Mouse (Mus musculus) hindbrain, embryonic 15.5 days (tissue): ENCODE results near the gene Mfsd2b. TPM values are rescaled to one million over a fixed set of nuclear protein-coding genes. Genes with fewer than 3 reads are reported as not detected.

Source experiments
- ATAC-seq: fragments of 200-750 bp; cut with Nextera tagmentation; 2 replicates; pipeline ENCODE4 v1.8.0; 2017; ENCODE audit warnings: low read depth, moderate number of reproducible peaks, moderate TSS enrichment; ENCODE audit not compliant: low FRiP score
- H3K27ac ChIP-seq: fragments of 300-500 bp; sonication (generic); replicated peaks from 2 replicates; pipeline ENCODE4 v1.5.1; 2015; ENCODE audit warnings: mild to moderate bottlenecking, inconsistent platforms
- H3K27me3 ChIP-seq: fragments of 300-500 bp; sonication (generic); 2 replicates; pipeline ENCODE4 v1.6.1; 2015; ENCODE audit warnings: control low read depth, inconsistent platforms
- H3K36me3 ChIP-seq: fragments of 300-500 bp; sonication (generic); 2 replicates; pipeline ENCODE4 v1.6.1; 2015; ENCODE audit warnings: control low read depth, inconsistent platforms
- H3K4me1 ChIP-seq: fragments of 300-500 bp; sonication (generic); replicated peaks from 2 replicates; pipeline ENCODE4 v1.6.1; 2015; ENCODE audit warnings: control low read depth, inconsistent platforms
- H3K4me2 ChIP-seq: fragments of 300-500 bp; sonication (generic); 2 replicates; pipeline ENCODE4 v1.6.1; 2015; ENCODE audit warnings: moderate library complexity, mild to moderate bottlenecking, inconsistent platforms
- H3K4me3 ChIP-seq: fragments of 300-500 bp; sonication (generic); 2 replicates; pipeline ENCODE4 v1.5.1; 2015; ENCODE audit warnings: mild to moderate bottlenecking, inconsistent platforms
- H3K9ac ChIP-seq: fragments of 300-500 bp; sonication (generic); 2 replicates; pipeline ENCODE4 v1.6.1; 2015; ENCODE audit warnings: inconsistent platforms
- H3K9me3 ChIP-seq: fragments of 300-500 bp; sonication (generic); 2 replicates; pipeline ENCODE4 v1.6.1; 2016; ENCODE audit warnings: control low read depth, inconsistent platforms
- WGBS: fragments of 180-500 bp; shearing (Covaris S2); methylation state at CpG from one replicate; pipeline ENCODE4 v1.1.7; 2015; 5-methylcytosine and 5-hydroxymethylcytosine counted together
- polyA plus RNA-seq: library from polyadenylated mRNA; unstranded; fragments of >200 nt; fragmentation: Nextera tagmentation; extraction: Ambion mirVana; gene quantifications from 2 replicates; pipeline ENCODE4 v1.2.1, GENCODE M21; 2015

Mfsd2b gene
- polyA plus RNA-seq, 1 experiment from 2014 or later: 2.6 TPM

DNA sequence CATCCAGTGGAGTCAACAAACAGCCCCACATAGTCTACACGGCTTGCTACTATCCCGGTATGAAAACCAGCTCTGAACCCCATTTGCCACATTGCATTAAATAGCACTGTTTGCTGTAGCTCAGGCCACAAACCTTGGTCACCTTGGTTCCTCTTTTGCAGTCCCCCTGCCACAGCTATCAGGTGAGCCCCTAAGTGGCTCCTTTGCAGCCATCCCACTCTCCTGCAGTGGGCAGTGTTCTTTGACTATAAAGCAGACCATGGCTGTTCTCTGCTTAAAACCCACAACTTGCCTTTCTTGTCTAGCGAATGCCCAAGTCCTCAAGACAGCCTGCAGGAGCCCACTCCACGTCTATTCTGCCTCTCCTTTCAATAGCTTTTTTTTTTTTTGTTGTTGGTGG lies 1.9 kb downstream of the Mfsd2b start:
- Histone ChIP-seq H3K27ac (no peak overlapping the region), H3K4me2 (no peak overlapping the region), H3K27me3 (no peaks in the 10 kb centered on the region), H3K4me3 (no peak overlapping the region), H3K4me1 (peaks cover 12% of the 10 kb centered on the region), H3K9ac (no peak overlapping the region), H3K9me3 (no peaks in the 10 kb centered on the region), H3K36me3 (no peaks in the 10 kb centered on the region)
- WGBS: 57% methylated on average over 4 of the region's 4 CpGs
- ATAC-seq: no peak

DNA sequence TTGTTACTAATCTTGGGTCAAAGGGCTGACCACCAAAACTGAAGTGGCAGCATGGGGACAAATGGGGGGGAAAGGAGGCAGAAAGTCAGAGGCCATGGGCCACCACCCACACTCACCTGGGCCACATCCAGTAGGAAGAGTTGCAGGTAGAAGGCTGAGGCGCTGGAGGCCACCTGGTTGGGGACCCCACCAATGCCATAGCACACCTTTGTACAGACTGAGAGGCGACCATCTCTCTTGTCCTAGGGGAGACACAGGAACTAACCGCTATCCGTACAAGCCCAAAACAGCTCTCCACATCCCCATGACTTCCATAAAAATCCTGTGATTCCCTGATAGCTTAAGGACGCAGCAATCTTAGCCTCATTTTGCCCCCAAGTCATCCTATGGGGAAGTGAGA lies 2.9 kb downstream of the Mfsd2b start:
- no peak for ATAC-seq
- H3K9me3 ChIP-seq: no peaks in the 10 kb centered on the region
- no peak overlapping the region for H3K4me2 ChIP-seq
- no peaks in the 10 kb centered on the region for H3K36me3 ChIP-seq
- no peaks in the 10 kb centered on the region for H3K27me3 ChIP-seq
- H3K27ac ChIP-seq: no peak overlapping the region
- H3K9ac ChIP-seq: no peak overlapping the region
- peaks cover 12% of the 10 kb centered on the region for H3K4me1 ChIP-seq
- no peak overlapping the region for H3K4me3 ChIP-seq
- 93% methylated on average over 5 of the region's 5 CpGs for WGBS

- WGBS: 73% methylated on average over 8 of the region's 8 CpGs
- peaks cover 7% of the 10 kb centered on the region for H3K4me1 ChIP-seq
- no peaks in the 10 kb centered on the region for H3K27me3 ChIP-seq
- ATAC-seq: no peak
- no peak overlapping the region for H3K27ac ChIP-seq
- no peak overlapping the region for H3K4me2 ChIP-seq
- no peak overlapping the region for H3K4me3 ChIP-seq
- no peaks in the 10 kb centered on the region for H3K36me3 ChIP-seq
- no peaks in the 10 kb centered on the region for H3K9me3 ChIP-seq
- H3K9ac ChIP-seq: no peak overlapping the region
These were observed 5.2 kb downstream of the Mfsd2b start for GRCm38 (mm10) chr12:4868924-4869323.

GRCm38 (mm10) chr12:4864338-4864690 lies 9.8 kb downstream of the Mfsd2b start:
- H3K9ac ChIP-seq: no peak overlapping the region
- H3K27me3 ChIP-seq: no peaks in the 10 kb centered on the region
- H3K27ac ChIP-seq: no peak overlapping the region
- no peaks in the 10 kb centered on the region for H3K9me3 ChIP-seq
- 0 out of 2 replicates have a peak, but pooled peaks cover 3% of the 10 kb centered on the region for H3K4me1 ChIP-seq
- no peak overlapping the region for H3K4me2 ChIP-seq
- H3K36me3 ChIP-seq: no peaks in the 10 kb centered on the region
- no peak for ATAC-seq
- 61% methylated on average over 4 of the region's 4 CpGs for WGBS
- H3K4me3 ChIP-seq: no peak overlapping the region

GRCm38 (mm10) chr12:4863654-4864337 lies 10.4 kb downstream of the Mfsd2b start:
- Histone ChIP-seq H3K4me1 (0 out of 2 replicates have a peak, but pooled peaks cover 3% of the 10 kb centered on the region), H3K27me3 (no peaks in the 10 kb centered on the region), H3K9me3 (no peaks in the 10 kb centered on the region), H3K4me2 (no peak overlapping the region), H3K9ac (no peak overlapping the region), H3K27ac (no peak overlapping the region), H3K4me3 (no peak overlapping the region), H3K36me3 (no peaks in the 10 kb centered on the region)
- 79% methylated on average over 4 of the region's 4 CpGs for WGBS
- ATAC-seq: no peak

DNA sequence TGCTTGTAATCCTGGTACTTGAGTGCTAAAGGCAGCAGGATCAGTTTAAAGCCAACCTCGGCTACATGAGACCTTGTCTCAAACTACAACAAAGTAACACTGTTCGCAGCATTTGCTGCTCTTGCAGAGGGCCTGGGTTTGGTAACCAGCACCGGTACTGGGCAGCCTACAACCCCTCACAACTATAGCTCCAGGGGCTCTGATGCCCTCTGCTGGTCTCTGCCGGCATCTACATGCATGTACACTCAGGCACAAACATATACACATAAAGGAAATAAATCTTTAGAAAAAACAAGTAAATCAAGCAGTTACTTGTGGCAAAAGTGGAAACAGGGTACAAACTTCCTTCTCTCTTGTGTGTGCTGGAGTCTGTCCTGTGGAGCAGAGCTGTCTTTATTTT lies 11.5 kb downstream of the Mfsd2b start:
- Histone ChIP-seq H3K36me3 (no peaks in the 10 kb centered on the region), H3K9me3 (no peaks in the 10 kb centered on the region), H3K27ac (no peak overlapping the region), H3K27me3 (no peaks in the 10 kb centered on the region), H3K4me1 (0 out of 2 replicates have a peak, but pooled peaks cover 3% of the 10 kb centered on the region), H3K4me2 (no peak overlapping the region), H3K4me3 (no peak overlapping the region), H3K9ac (no peak overlapping the region)
- 90% methylated on average over 4 of the region's 4 CpGs for WGBS
- no peak for ATAC-seq

- 36% methylated on average over 11 of the region's 11 CpGs for WGBS
- Histone ChIP-seq H3K9me3 (no peaks in the 10 kb centered on the region), H3K4me2 (no peak overlapping the region), H3K36me3 (peaks cover 5% of the 10 kb centered on the region; the same call in 1 of the 2 replicates), H3K27ac (no peak overlapping the region), H3K27me3 (no peaks in the 10 kb centered on the region), H3K9ac (no peak overlapping the region), H3K4me3 (no peak overlapping the region), H3K4me1 (0 out of 2 replicates have a peak, but pooled peaks cover under 1% of the 10 kb centered on the region)
- ATAC-seq: 0 out of 2 replicates have a peak, but pooled peaks have one; percentile 9
These were observed 14.8 kb downstream of the Mfsd2b start for GRCm38 (mm10) chr12:4859241-4859914.

GRCm38 (mm10) chr12:4856834-4857233 lies 17.3 kb downstream of the Mfsd2b start:
- Histone ChIP-seq H3K4me1 (no peaks in the 10 kb centered on the region), H3K9ac (no peak overlapping the region), H3K36me3 (peaks cover 10% of the 10 kb centered on the region), H3K9me3 (no peaks in the 10 kb centered on the region), H3K27ac (no peak overlapping the region), H3K4me3 (no peak overlapping the region), H3K27me3 (no peaks in the 10 kb centered on the region), H3K4me2 (no peak overlapping the region)
- ATAC-seq: no peak
- 91% methylated on average over 2 of the region's 2 CpGs for WGBS

DNA sequence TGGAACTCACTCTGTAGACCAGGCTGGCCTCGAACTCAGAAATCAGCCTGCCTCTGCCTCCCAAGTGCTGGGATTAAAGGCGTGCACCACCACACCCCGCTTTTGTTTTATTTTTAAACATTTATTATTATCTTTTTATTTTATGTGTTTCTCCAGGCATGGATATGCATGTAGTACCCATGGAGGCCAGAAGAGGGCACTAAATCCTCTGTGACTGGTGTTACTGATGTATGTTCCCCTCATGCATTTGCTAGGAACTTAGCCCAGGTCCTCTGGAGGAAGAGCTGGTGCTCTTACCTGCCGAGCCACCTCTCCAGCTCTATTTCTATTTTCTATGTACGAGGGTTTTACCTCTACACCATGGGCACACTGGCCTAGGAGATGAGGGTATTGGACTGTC lies 18.0 kb downstream of the Mfsd2b start:
- WGBS: 98% methylated on average over 5 of the region's 5 CpGs
- no peak for ATAC-seq

GRCm38 (mm10) chr12:4843741-4844140 lies 30.4 kb downstream of the Mfsd2b start:
- peak overlapping the region; percentile 53; the same call in 1 of the 2 replicates for H3K27ac ChIP-seq

More for the DNA sequence above, 18.0 kb downstream of the Mfsd2b start:
- Histone ChIP-seq H3K9ac (no peak overlapping the region), H3K4me1 (no peaks in the 10 kb centered on the region), H3K4me2 (no peak overlapping the region), H3K4me3 (no peak overlapping the region), H3K9me3 (no peaks in the 10 kb centered on the region), H3K36me3 (peaks cover 10% of the 10 kb centered on the region), H3K27ac (no peak overlapping the region), H3K27me3 (no peaks in the 10 kb centered on the region)

GRCm38 (mm10) chr12:4842890-4843597 lies 31.1 kb downstream of the Mfsd2b start, which contains the start of gene Wdcp:
Gene Wdcp (plus strand): TSS chr12:4843303.
- H3K4me3 ChIP-seq: peak within 1 kb of the TSS; percentile 71
- WGBS: 1% methylated on average over 30 of the region's 30 CpGs
- H3K27ac ChIP-seq: peak within 1 kb of the TSS; percentile 53

More at GRCm38 (mm10) chr12:4843741-4844140, 30.4 kb downstream of the Mfsd2b start:
- ATAC-seq: 0 out of 2 replicates have a peak, but pooled peaks have one; percentile 35
- peak overlapping the region; percentile 71 for H3K4me3 ChIP-seq
- peak overlapping the region; percentile 58 for H3K9ac ChIP-seq
- H3K36me3 ChIP-seq: no peaks in the 10 kb centered on the region; the same call in 1 of the 2 replicates
- H3K9me3 ChIP-seq: no peaks in the 10 kb centered on the region
- H3K4me2 ChIP-seq: peak overlapping the region; percentile 65
- peaks cover 4% of the 10 kb centered on the region; the same call in 1 of the 2 replicates for H3K27me3 ChIP-seq
- 0% methylated on average over 12 of the region's 12 CpGs for WGBS
- H3K4me1 ChIP-seq: peaks cover 26% of the 10 kb centered on the region

DNA sequence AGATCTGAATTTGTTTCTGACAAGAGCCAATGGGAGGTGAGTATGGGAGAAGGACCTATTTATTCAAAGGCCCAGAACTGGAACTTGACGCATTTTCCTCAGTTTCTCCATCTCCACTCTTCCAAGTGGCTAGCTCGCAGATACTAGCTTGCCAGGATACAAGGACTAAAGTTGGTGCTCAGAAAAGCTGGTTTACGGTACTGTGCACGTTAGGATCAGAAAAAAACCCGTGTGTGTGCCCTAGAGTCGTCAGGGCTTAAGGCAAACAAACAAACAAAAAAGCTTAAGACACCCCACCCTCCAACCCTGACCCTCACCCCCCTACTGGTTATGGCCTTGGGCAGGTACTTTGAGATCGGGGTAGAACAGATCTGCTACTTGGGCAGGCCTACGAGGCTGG lies 31.7 kb downstream of the Mfsd2b start:
- WGBS: 88% methylated on average over 8 of the region's 8 CpGs
- Histone ChIP-seq H3K9ac (no peak overlapping the region), H3K9me3 (no peaks in the 10 kb centered on the region), H3K27ac (no peak overlapping the region), H3K4me1 (peaks cover 26% of the 10 kb centered on the region), H3K27me3 (peaks cover 4% of the 10 kb centered on the region; the same call in 1 of the 2 replicates), H3K4me3 (no peak overlapping the region), H3K4me2 (no peak overlapping the region), H3K36me3 (no peaks in the 10 kb centered on the region)
- ATAC-seq: no peak

More at GRCm38 (mm10) chr12:4842890-4843597, 31.1 kb downstream of the Mfsd2b start, which contains the start of gene Wdcp:
- H3K36me3 ChIP-seq: no peaks in the 10 kb centered on the region
- peaks cover 4% of the 10 kb centered on the region; the same call in 1 of the 2 replicates for H3K27me3 ChIP-seq
- H3K4me2 ChIP-seq: peak within 1 kb of the TSS; percentile 88
- H3K4me1 ChIP-seq: peaks cover 26% of the 10 kb centered on the region
- H3K9me3 ChIP-seq: no peaks in the 10 kb centered on the region
- ATAC-seq: peak; percentile 91
- peak within 1 kb of the TSS; percentile 58 for H3K9ac ChIP-seq
